Mouse (Mus musculus) olfactory bulb, adult 2 months (tissue): ENCODE data around the gene Akap5.

Experiments
- CTCF ChIP-seq: fragments of 200-500 bp; IDR thresholded peaks from 2 replicates; pipeline ENCODE4 v1.5.1; 2012; ENCODE audit warnings: low read depth, mild to moderate bottlenecking, low read length, moderate library complexity; ENCODE audit not compliant: insufficient read depth
- POLR2A ChIP-seq: fragments of 200-500 bp; IDR thresholded peaks from 2 replicates; pipeline ENCODE4 v1.6.1; 2012; ENCODE audit warnings: mild to moderate bottlenecking, low read depth, low read length, moderate library complexity; ENCODE audit not compliant: insufficient read depth

DNA sequence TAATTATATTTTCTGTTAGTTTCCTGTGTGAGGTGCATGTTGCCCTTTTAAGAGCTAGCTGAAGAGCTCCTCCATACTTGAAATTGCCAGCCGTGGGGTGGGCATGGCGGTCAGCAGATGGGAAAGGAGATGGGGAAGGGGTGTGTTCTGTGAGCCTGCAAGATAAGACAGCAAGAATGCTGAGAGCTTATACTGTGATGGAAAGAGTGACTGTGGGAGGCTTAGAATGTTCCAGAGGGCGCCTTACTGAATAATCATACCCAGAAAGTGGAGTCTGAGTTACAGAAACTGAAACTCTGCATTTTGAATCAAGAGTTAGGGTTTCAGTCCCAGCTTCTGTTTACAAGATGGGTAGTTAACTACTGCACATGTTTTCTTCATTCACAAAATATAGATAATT lies 50.8 kb downstream of the Akap5 start:
- no peak for TF ChIP-seq CTCF
- no peak for TF ChIP-seq POLR2A
